Mouse (Mus musculus): ENCODE data around the gene Gm17657.

DNA sequence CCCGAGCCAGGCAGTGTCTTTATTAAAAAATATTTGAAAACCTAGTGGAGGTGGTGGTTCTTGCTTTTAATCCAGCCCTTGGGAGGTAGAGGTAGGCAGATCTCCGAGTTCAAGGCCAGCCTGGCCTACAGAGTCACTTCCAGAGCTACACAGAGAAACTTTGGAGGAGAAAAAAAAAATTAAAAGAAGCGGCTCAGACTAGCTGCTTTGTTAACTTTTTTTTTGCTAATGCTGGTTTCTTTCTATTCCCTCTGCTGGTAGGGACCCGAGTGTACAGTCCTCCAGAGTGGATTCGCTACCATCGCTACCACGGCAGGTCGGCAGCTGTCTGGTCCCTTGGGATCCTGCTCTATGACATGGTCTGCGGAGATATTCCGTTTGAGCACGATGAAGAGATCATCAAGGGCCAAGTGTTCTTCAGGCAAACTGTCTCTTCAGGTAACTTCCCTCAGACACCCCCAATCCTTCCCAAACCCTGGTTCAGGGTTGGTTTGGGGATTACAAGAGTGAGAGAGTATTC lies 55.9 kb downstream of the Gm17657 start:
- TF ChIP-seq CTCF (IDR thresholded peaks at IDR 0.05; ENCODE audit: low read depth, low read length), result no peak
- TF ChIP-seq POLR2A (IDR thresholded peaks at IDR 0.05; ENCODE audit: extremely low read depth, insufficient read depth, low read length), result no peak
